In the genomic region with DNA sequence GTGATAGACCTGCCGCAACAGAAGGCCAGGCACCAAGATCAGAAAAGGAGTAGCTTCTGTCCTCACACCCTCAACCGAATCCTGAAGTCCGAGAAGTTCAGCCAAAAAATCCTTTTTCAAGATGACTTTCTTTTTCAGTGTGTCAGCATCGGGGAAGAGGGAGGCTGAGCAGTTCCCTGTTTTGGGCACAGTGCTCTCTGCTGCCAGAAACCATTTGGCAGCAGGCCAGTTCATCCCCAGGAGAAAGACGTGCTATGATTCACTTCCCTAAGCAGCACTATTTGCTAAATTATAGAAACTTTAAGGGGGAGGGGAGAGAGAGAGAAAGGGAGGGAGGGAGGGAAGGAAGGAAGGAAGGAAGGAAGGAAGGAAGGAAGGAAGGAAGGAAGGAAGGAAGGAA, we compare ENCODE assay signal across 9 mouse cellular contexts. TPM values are rescaled to one million over a fixed set of nuclear protein-coding genes. Genes with fewer than 3 reads are reported as not detected.
A peak's percentile ranks its signal among the peaks of the same experiment; 100 is the strongest.
DNase-seq lines count a peak whose midpoint lies in the region; ATAC-seq and TF ChIP-seq lines count a peak whose summit lies in the region.
"Had no signal": no experiment of that assay in that cellular context is flagged by ENCODE, and none has a peak within 500 bp of the region (broad histone marks: within the 10 kb centered on the region; RNA-seq: fewer than 3 reads in every experiment).

No protein-coding gene starts in this region.

- CTCF ChIA-PET in Patski (lab: Charles Lee): interaction anchor here (0.7 kb wide), 1 partner anchor 14 kb away, joined by 3 read pairs; no protein-coding TSS in a partner anchor

- no peaks in the 10 kb centered on the region for H3K36me3 ChIP-seq in heart, embryonic 12.5 days
- H3K36me3 ChIP-seq in intestine, postnatal 0 days (ENCODE audit: control insufficient read depth, insufficient read depth): peaks cover 24% of the 10 kb centered on the region
- peaks cover 45% of the 10 kb centered on the region for H3K36me3 ChIP-seq in small intestine, adult 2 months (ENCODE audit: control insufficient read depth, insufficient read depth, low read length)
- H3K36me3 ChIP-seq in forebrain, embryonic 11.5 days (ENCODE audit: control insufficient read depth, insufficient read depth, low read length): no peaks in the 10 kb centered on the region
- H3K36me3 ChIP-seq: hindbrain, embryonic 15.5 days had no signal

- in situ Hi-C loops in Patski (cut with MboI; ENCODE audit: low pct_unique_long_range_greater_than_20kb): no loop called here

- no peaks in the 10 kb centered on the region for H3K9me3 ChIP-seq in heart, embryonic 12.5 days (replicated peaks)
- H3K9me3 ChIP-seq in intestine, postnatal 0 days (ENCODE audit: control insufficient read depth): no peaks in the 10 kb centered on the region
- no peaks in the 10 kb centered on the region for H3K9me3 ChIP-seq in forebrain, embryonic 11.5 days (ENCODE audit: control insufficient read depth, low read length)
- H3K9me3 ChIP-seq: hindbrain, embryonic 15.5 days had no signal

- DNase-seq in heart, adult 11 months: peak; percentile 98
- peak; percentile 69 for DNase-seq in Patski (ENCODE audit: low read depth, low spot score)
- DNase-seq in frontal cortex, postnatal 14 days (ENCODE audit: low spot score in 2 of 2): peak; percentile 61 to 68
- peak; percentile 81 to 87 for DNase-seq in left cerebral cortex, postnatal 14 days (ENCODE audit: low spot score in 2 of 2)
- no peak for DNase-seq in forebrain, embryonic 11.5 days (ENCODE audit: low spot score)

- intact Hi-C loops in left cerebral cortex, postnatal 14 days (cut with DNase I): no loop called here

- H3K4me1 ChIP-seq in heart, embryonic 12.5 days (replicated peaks): peaks cover 30% of the 10 kb centered on the region
- H3K4me1 ChIP-seq in intestine, postnatal 0 days (replicated peaks; ENCODE audit: control insufficient read depth, insufficient read depth, low read length): no peaks in the 10 kb centered on the region; the same call in 1 of the 2 replicates
- H3K4me1 ChIP-seq in small intestine, adult 2 months (ENCODE audit: control insufficient read depth, insufficient read depth, insufficient read length, low read length): no peaks in the 10 kb centered on the region; the same call in 1 of the 2 replicates
- H3K4me1 ChIP-seq in forebrain, embryonic 11.5 days (replicated peaks; ENCODE audit: control insufficient read depth, insufficient read depth, low read length): peaks cover 3% of the 10 kb centered on the region; the same call in 1 of the 2 replicates

- TF ChIP-seq CTCF in Patski (IDR thresholded peaks at IDR 0.05): no peak
- no peak for TF ChIP-seq CTCF in intestine, postnatal 0 days (IDR thresholded peaks at IDR 0.05; ENCODE audit: low read depth)
- TF ChIP-seq CTCF in small intestine, adult 2 months (IDR thresholded peaks at IDR 0.05; ENCODE audit: extremely low read depth, insufficient read length, insufficient replicate concordance, low read depth, low read length): no peak

- no peak for ATAC-seq in heart, embryonic 12.5 days (ENCODE audit: insufficient number of reproducible peaks, low FRiP score)
- ATAC-seq in Patski: no peak
- no peak for ATAC-seq in intestine, postnatal 0 days
- no peak for ATAC-seq in forebrain, embryonic 11.5 days (replicated peaks; ENCODE audit: low FRiP score)

- H3K27ac ChIP-seq in heart, embryonic 12.5 days (ENCODE audit: poor library complexity, severe bottlenecking): no peak overlapping the region
- H3K27ac ChIP-seq in intestine, postnatal 0 days (ENCODE audit: low read depth, low read length): peak overlapping the region; percentile 57
- peak overlapping the region; percentile 66 for H3K27ac ChIP-seq in small intestine, adult 2 months (ENCODE audit: insufficient read depth, low read depth, low read length)
- no peak overlapping the region for H3K27ac ChIP-seq in forebrain, embryonic 11.5 days (ENCODE audit: low read depth, low read length)
- H3K27ac ChIP-seq: hindbrain, embryonic 15.5 days had no signal

- no peaks in the 10 kb centered on the region; the same call in 1 of the 2 replicates for H3K27me3 ChIP-seq in heart, embryonic 12.5 days (replicated peaks)
- H3K27me3 ChIP-seq in Patski: no peaks in the 10 kb centered on the region
- H3K27me3 ChIP-seq in intestine, postnatal 0 days (replicated peaks; ENCODE audit: control insufficient read depth, insufficient read depth, low read length): no peaks in the 10 kb centered on the region
- no peaks in the 10 kb centered on the region for H3K27me3 ChIP-seq in small intestine, adult 2 months (ENCODE audit: control insufficient read depth, insufficient read depth, low read length)
- no peaks in the 10 kb centered on the region for H3K27me3 ChIP-seq in forebrain, embryonic 11.5 days (ENCODE audit: control insufficient read depth, insufficient read depth, low read length)
- H3K27me3 ChIP-seq: hindbrain, embryonic 15.5 days had no signal

- 53% methylated on average over 5 of the region's 5 CpGs for WGBS in heart, embryonic 12.5 days
- WGBS in intestine, postnatal 0 days: 42% methylated on average over 5 of the region's 5 CpGs
- WGBS in small intestine, adult 2 months: 38% methylated on average over 5 of the region's 5 CpGs
- 84% methylated on average over 5 of the region's 5 CpGs for WGBS in forebrain, embryonic 11.5 days

- no peak overlapping the region for H3K4me3 ChIP-seq in heart, embryonic 12.5 days
- peak overlapping the region; percentile 10 for H3K4me3 ChIP-seq in intestine, postnatal 0 days (ENCODE audit: low read depth, low read length)
- peak overlapping the region; percentile 50 for H3K4me3 ChIP-seq in small intestine, adult 2 months (ENCODE audit: low read depth, low read length)
- no peak overlapping the region for H3K4me3 ChIP-seq in forebrain, embryonic 11.5 days (ENCODE audit: low read depth, low read length)
- H3K4me3 ChIP-seq: hindbrain, embryonic 15.5 days had no signal

- TF ChIP-seq POLR2A in small intestine, adult 2 months (IDR thresholded peaks at IDR 0.05; ENCODE audit: low read depth, low read length): no peak

- H3K4me2 ChIP-seq in heart, embryonic 12.5 days: no peak overlapping the region
- H3K4me2 ChIP-seq in intestine, postnatal 0 days (replicated peaks; ENCODE audit: low read depth): peak overlapping the region; percentile 44; the same call in 1 of the 2 replicates
- no peak overlapping the region for H3K4me2 ChIP-seq in forebrain, embryonic 11.5 days (ENCODE audit: low read depth, low read length, severe bottlenecking)
- H3K4me2 ChIP-seq: hindbrain, embryonic 15.5 days had no signal

- POLR2A ChIA-PET in Patski (lab: Charles Lee): interaction anchor here (0.6 kb wide), 1 partner anchor 65 kb away, joined by 3 read pairs; no protein-coding TSS in a partner anchor

- no peak overlapping the region for H3K9ac ChIP-seq in heart, embryonic 12.5 days
- H3K9ac ChIP-seq in intestine, postnatal 0 days (ENCODE audit: low read depth, low read length): peak overlapping the region; percentile 35
- H3K9ac ChIP-seq in forebrain, embryonic 11.5 days (ENCODE audit: low read length): no peak overlapping the region
- H3K9ac ChIP-seq: hindbrain, embryonic 15.5 days had no signal

RNA-seq across cellular contexts. Expression of gene Hacd2, which starts 26.1 kb away (rescaled TPM):
- polyA plus RNA-seq in heart, embryonic 12.5 days (2016; fragmentation: Nextera tagmentation; extraction: Ambion mirVana): 54.6 and 60.0 TPM in 2 replicates
- polyA plus RNA-seq in Patski (2021): 76.2 TPM
- polyA plus RNA-seq in intestine, postnatal 0 days (2015; fragmentation: Nextera tagmentation; extraction: Ambion mirVana): 78.7 and 80.2 TPM in 2 replicates
- total RNA-seq in left cerebral cortex, postnatal 14 days (2021): 10 to 100 TPM; 27.6 to 33.0 TPM
- 25.6 and 34.9 TPM in 2 replicates for polyA plus RNA-seq in small intestine, adult 2 months (2012; rRNA removed)
- 24.4 and 33.9 TPM in 2 replicates for polyA plus RNA-seq in forebrain, embryonic 11.5 days (2014; fragmentation: Nextera tagmentation; extraction: Ambion mirVana)

Comparison
In these comparisons a context has a peak if more than half of its experiments do, and no peak if none do; other contexts are left out.
1. H3K27ac ChIP-seq: peak in intestine, postnatal 0 days (single experiment) and small intestine, adult 2 months (single experiment); none in heart, embryonic 12.5 days (single experiment) and forebrain, embryonic 11.5 days (single experiment).
2. H3K4me3 ChIP-seq: peak in intestine, postnatal 0 days (single experiment) and small intestine, adult 2 months (single experiment); none in heart, embryonic 12.5 days (single experiment) and forebrain, embryonic 11.5 days (single experiment).